ENCODE assay signal across 26 mouse cellular contexts in genomic region chr3:67643135-67643534, GRCm38 (mm10).
"Had no signal": no experiment of that assay in that cellular context is flagged by ENCODE, and none has a peak within 500 bp of the region (broad histone marks: within the 10 kb centered on the region; RNA-seq: fewer than 3 reads in every experiment).

No protein-coding gene starts in this region.

- H3K4me3 ChIP-seq: heart, adult 2 months; heart, embryonic 13.5 days; heart, embryonic 15.5 days; hindbrain, embryonic 13.5 days; hindbrain, embryonic 15.5 days; kidney, embryonic 15.5 days; limb, embryonic 13.5 days; limb, embryonic 15.5 days; liver, embryonic 12.5 days had no signal

- H3K4me2 ChIP-seq: heart, embryonic 11.5 days; heart, embryonic 13.5 days; heart, embryonic 15.5 days; hindbrain, embryonic 13.5 days; hindbrain, embryonic 15.5 days; kidney, embryonic 15.5 days; limb, embryonic 13.5 days; limb, embryonic 15.5 days; liver, embryonic 12.5 days had no signal

- H3K9me3 ChIP-seq: heart, embryonic 13.5 days; heart, embryonic 15.5 days; hindbrain, embryonic 13.5 days; hindbrain, embryonic 15.5 days; kidney, embryonic 15.5 days; limb, embryonic 13.5 days; limb, embryonic 15.5 days; liver, embryonic 12.5 days had no signal

- H3K9ac ChIP-seq: forebrain, postnatal 0 days; heart, embryonic 13.5 days; heart, embryonic 15.5 days; hindbrain, embryonic 13.5 days; hindbrain, embryonic 15.5 days; kidney, embryonic 15.5 days; limb, embryonic 13.5 days; limb, embryonic 15.5 days; liver, embryonic 12.5 days; liver, embryonic 14.5 days had no signal

- H3K27me3 ChIP-seq: heart, embryonic 13.5 days; heart, embryonic 15.5 days; hindbrain, embryonic 13.5 days; hindbrain, embryonic 15.5 days; kidney, embryonic 15.5 days; limb, embryonic 13.5 days; limb, embryonic 15.5 days; liver, embryonic 12.5 days had no signal

- DNase-seq: forebrain, postnatal 0 days; gastrocnemius, postnatal 14 days; gastrocnemius, postnatal 36 days; heart, adult 2 months; heart, postnatal 14 days; heart, postnatal 36 days; kidney, adult 11 months; kidney, adult 2 months; kidney, adult 9 months; kidney, postnatal 14 days; kidney, postnatal 36 days; layer of hippocampus, adult 9-11 months; layer of hippocampus, postnatal 36 days had no signal

- ATAC-seq: forebrain, postnatal 0 days; hindbrain, postnatal 0 days; intestine, embryonic 16.5 days; liver, embryonic 12.5 days had no signal

- H3K4me1 ChIP-seq: heart, embryonic 13.5 days; heart, embryonic 15.5 days; kidney, embryonic 15.5 days; limb, embryonic 13.5 days; liver, embryonic 12.5 days had no signal

- H3K36me3 ChIP-seq: heart, embryonic 13.5 days; heart, embryonic 15.5 days; hindbrain, embryonic 13.5 days; hindbrain, embryonic 15.5 days; kidney, embryonic 15.5 days; limb, embryonic 13.5 days; limb, embryonic 15.5 days; liver, embryonic 12.5 days had no signal

- H3K27ac ChIP-seq: heart, adult 2 months; heart, embryonic 13.5 days; heart, embryonic 15.5 days; hindbrain, embryonic 13.5 days; hindbrain, embryonic 15.5 days; hindbrain, postnatal 0 days; kidney, embryonic 15.5 days; kidney, postnatal 0 days; limb, embryonic 13.5 days; limb, embryonic 15.5 days; liver, embryonic 12.5 days; liver, embryonic 14.5 days had no signal
